Mouse (Mus musculus) E14TG2a.4 (cell line): Measurements from ENCODE around the gene Nedd9.

ENCODE experiments used
- H3K27me3 ChIP-seq: 2 replicates; pipeline ENCODE4 v1.6.1; 2014; ENCODE audit warnings: low read length, control low read depth; ENCODE audit not compliant: insufficient read depth
- H3K36me3 ChIP-seq: 2 replicates; pipeline ENCODE4 v1.6.1; 2014; ENCODE audit warnings: low read length, control low read depth; ENCODE audit not compliant: insufficient read depth
- H3K4me1 ChIP-seq: replicated peaks from 2 replicates; pipeline ENCODE4 v1.6.1; 2014; ENCODE audit warnings: low read depth, low read length, control low read depth
- H3K4me3 ChIP-seq: replicated peaks from 2 replicates; pipeline ENCODE4 v1.5.1; 2014; ENCODE audit warnings: mild to moderate bottlenecking, low read length
- H3K9me3 ChIP-seq: 2 replicates; pipeline ENCODE4 v1.6.1; 2014; ENCODE audit warnings: low read length, control low read depth
- CTCF ChIP-seq: conservative IDR thresholded peaks from 2 replicates; pipeline ENCODE4 v1.5.1; 2014; ENCODE audit warnings: low read length
- NANOG ChIP-seq: IDR thresholded peaks from 2 replicates; pipeline ENCODE4 v1.6.1; 2014; ENCODE audit warnings: borderline replicate concordance, low read length, mixed read lengths
- POU5F1 ChIP-seq: IDR thresholded peaks from 2 replicates; pipeline ENCODE4 v1.6.1; 2014; ENCODE audit warnings: low read length, borderline replicate concordance

Gene Nedd9

GRCm38 (mm10) chr13:41442145-41442544 is 45.0 kb downstream of the Nedd9 start:
- Histone ChIP-seq H3K27me3 (no peaks in the 10 kb centered on the region), H3K9me3 (no peaks in the 10 kb centered on the region), H3K4me3 (no peak overlapping the region), H3K36me3 (no peaks in the 10 kb centered on the region), H3K4me1 (no peaks in the 10 kb centered on the region)
- TF ChIP-seq POU5F1 (no peak), NANOG (no peak), CTCF (no peak)

GRCm38 (mm10) chr13:41440205-41440604 is 47.0 kb downstream of the Nedd9 start:
- Histone ChIP-seq H3K4me3 (no peak overlapping the region), H3K9me3 (no peaks in the 10 kb centered on the region), H3K27me3 (peaks cover 5% of the 10 kb centered on the region; the same call in 1 of the 2 replicates), H3K36me3 (no peaks in the 10 kb centered on the region), H3K4me1 (no peaks in the 10 kb centered on the region)
- TF ChIP-seq POU5F1: no peak
- TF ChIP-seq NANOG: no peak
- TF ChIP-seq CTCF: no peak

GRCm38 (mm10) chr13:41437390-41437789 is 49.8 kb downstream of the Nedd9 start:
- Histone ChIP-seq H3K36me3 (no peaks in the 10 kb centered on the region), H3K4me1 (no peaks in the 10 kb centered on the region), H3K4me3 (no peak overlapping the region), H3K27me3 (peaks cover 5% of the 10 kb centered on the region; the same call in 1 of the 2 replicates), H3K9me3 (no peaks in the 10 kb centered on the region)
- TF ChIP-seq CTCF (no peak; the same call in 1 of the 2 replicates), POU5F1 (no peak), NANOG (no peak)

- TF ChIP-seq NANOG: no peak
- Histone ChIP-seq H3K27me3 (peaks cover 5% of the 10 kb centered on the region; the same call in 1 of the 2 replicates), H3K36me3 (no peaks in the 10 kb centered on the region), H3K9me3 (no peaks in the 10 kb centered on the region), H3K4me1 (no peaks in the 10 kb centered on the region), H3K4me3 (no peak overlapping the region)
Measured at GRCm38 (mm10) chr13:41436731-41437130, 50.4 kb downstream of the Nedd9 start.

GRCm38 (mm10) chr13:41433201-41433600 is 54.0 kb downstream of the Nedd9 start:
- Histone ChIP-seq H3K9me3 (no peaks in the 10 kb centered on the region), H3K27me3 (peaks cover 5% of the 10 kb centered on the region; the same call in 1 of the 2 replicates), H3K4me3 (no peak overlapping the region), H3K4me1 (no peaks in the 10 kb centered on the region), H3K36me3 (no peaks in the 10 kb centered on the region)
- TF ChIP-seq POU5F1: no peak

GRCm38 (mm10) chr13:41431795-41432194 is 55.4 kb downstream of the Nedd9 start:
- peaks cover 4% of the 10 kb centered on the region; the same call in 1 of the 2 replicates for H3K27me3 ChIP-seq
- no peaks in the 10 kb centered on the region for H3K4me1 ChIP-seq
- TF ChIP-seq CTCF: no peak
- no peak for TF ChIP-seq POU5F1
- no peaks in the 10 kb centered on the region for H3K36me3 ChIP-seq
- no peaks in the 10 kb centered on the region for H3K9me3 ChIP-seq
- no peak overlapping the region for H3K4me3 ChIP-seq

- Histone ChIP-seq H3K36me3 (no peaks in the 10 kb centered on the region), H3K4me3 (no peak overlapping the region), H3K27me3 (no peaks in the 10 kb centered on the region; the same call in 1 of the 2 replicates), H3K9me3 (no peaks in the 10 kb centered on the region), H3K4me1 (no peaks in the 10 kb centered on the region)
- TF ChIP-seq NANOG (no peak), POU5F1 (no peak), CTCF (no peak)
Measured at GRCm38 (mm10) chr13:41427046-41427445, 60.1 kb downstream of the Nedd9 start.

GRCm38 (mm10) chr13:41423463-41424074 is 63.6 kb downstream of the Nedd9 start:
- H3K9me3 ChIP-seq: no peaks in the 10 kb centered on the region
- TF ChIP-seq CTCF: no peak

GRCm38 (mm10) chr13:41422581-41422980 is 64.6 kb downstream of the Nedd9 start:
- Histone ChIP-seq H3K36me3 (no peaks in the 10 kb centered on the region), H3K27me3 (no peaks in the 10 kb centered on the region; the same call in 1 of the 2 replicates), H3K4me3 (no peak overlapping the region), H3K4me1 (no peaks in the 10 kb centered on the region), H3K9me3 (no peaks in the 10 kb centered on the region)
- TF ChIP-seq CTCF (no peak), POU5F1 (no peak), NANOG (no peak)

More at GRCm38 (mm10) chr13:41423463-41424074, 63.6 kb downstream of the Nedd9 start:
- no peaks in the 10 kb centered on the region; the same call in 1 of the 2 replicates for H3K27me3 ChIP-seq
- no peaks in the 10 kb centered on the region for H3K36me3 ChIP-seq
- H3K4me3 ChIP-seq: no peak overlapping the region
- no peaks in the 10 kb centered on the region for H3K4me1 ChIP-seq
